Comparison of ENCODE assay signal across 10 mouse cellular contexts in the genomic region with DNA sequence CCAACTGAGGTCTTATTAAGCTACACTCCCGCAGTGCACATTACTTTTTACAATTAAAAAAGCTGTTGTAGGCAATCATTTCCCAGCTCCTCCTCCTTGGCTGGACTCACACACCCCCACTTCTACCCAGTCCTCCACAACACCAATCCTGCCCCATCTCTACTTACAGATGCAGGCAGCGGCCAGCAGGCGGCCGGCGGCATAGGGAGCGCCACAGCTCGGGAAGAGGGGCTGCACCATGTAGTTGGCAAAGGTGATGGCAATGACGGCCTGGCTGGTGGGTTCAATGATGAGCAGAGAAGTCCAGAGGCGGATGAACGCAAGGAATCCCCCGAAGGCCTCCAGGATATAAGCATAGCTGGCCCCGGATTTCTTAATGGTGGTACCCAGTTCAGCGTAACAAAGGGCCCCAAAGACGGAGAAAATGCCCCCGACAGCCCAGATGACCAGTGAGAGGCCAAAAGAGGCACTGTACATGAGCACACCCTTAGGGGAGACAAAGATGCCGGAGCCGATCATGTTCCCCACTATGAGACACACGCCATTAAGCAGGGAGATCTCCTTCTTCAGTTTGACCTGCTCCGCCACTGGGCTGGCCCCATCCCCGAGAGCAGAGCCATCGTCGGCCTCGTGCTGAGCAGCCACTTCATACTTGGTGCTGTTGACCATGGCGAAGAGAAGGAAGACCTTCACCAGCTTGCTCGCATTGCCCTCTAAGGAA. TPM values are rescaled to one million over a fixed set of nuclear protein-coding genes. Genes with fewer than 3 reads are reported as not detected.
DNase-seq lines count a peak whose midpoint lies in the region; ATAC-seq and TF ChIP-seq lines count a peak whose summit lies in the region.
"Had no signal": no experiment of that assay in that cellular context is flagged by ENCODE, and none has a peak within 500 bp of the region (broad histone marks: within the 10 kb centered on the region; RNA-seq: fewer than 3 reads in every experiment).

No protein-coding gene starts in this region.

- peak overlapping the region; percentile 28 for H3K4me2 ChIP-seq in heart, embryonic 16.5 days (ENCODE audit: low read depth, low read length)
- peak overlapping the region; percentile 40 for H3K4me2 ChIP-seq in intestine, embryonic 14.5 days (ENCODE audit: low read length)
- H3K4me2 ChIP-seq in liver, embryonic 13.5 days: peak overlapping the region; percentile 27
- H3K4me2 ChIP-seq: limb, embryonic 13.5 days had no signal

- TF ChIP-seq CTCF in E14TG2a.4 (conservative IDR thresholded peaks at IDR 0.05; ENCODE audit: low read length): peak; percentile 27

- peaks cover 12% of the 10 kb centered on the region for H3K4me1 ChIP-seq in heart, embryonic 16.5 days (ENCODE audit: control insufficient read depth, insufficient read depth, low read length)
- H3K4me1 ChIP-seq in E14TG2a.4 (replicated peaks; ENCODE audit: low read depth, low read length): peaks cover 88% of the 10 kb centered on the region
- peaks cover under 1% of the 10 kb centered on the region for H3K4me1 ChIP-seq in intestine, embryonic 14.5 days (replicated peaks; ENCODE audit: control insufficient read depth, insufficient read depth, low read length)
- peaks cover 46% of the 10 kb centered on the region for H3K4me1 ChIP-seq in liver, embryonic 13.5 days (replicated peaks)

- WGBS in heart, embryonic 16.5 days: 82% methylated on average over 25 of the region's 25 CpGs
- 81% methylated on average over 25 of the region's 25 CpGs for WGBS in intestine, embryonic 14.5 days
- 81% methylated on average over 25 of the region's 25 CpGs for WGBS in liver, embryonic 13.5 days (ENCODE audit: insufficient replicate concordance)

- no peak for DNase-seq in heart, postnatal 10 days
- no peak for DNase-seq in intestine, embryonic 14.5 days (ENCODE audit: low spot score)
- no peak for DNase-seq in liver, embryonic 13.5 days
- no peak for DNase-seq in gastrocnemius, postnatal 14 days
- DNase-seq in c-Kit-positive CD71-positive TER-119-positive erythroid progenitor cells, embryonic 14.5 days (ENCODE audit: low spot score): no peak
- DNase-seq in spleen, adult 12 weeks (ENCODE audit: low spot score): no peak
- DNase-seq: adrenal gland, postnatal 14 days had no signal

- no peaks in the 10 kb centered on the region for H3K9me3 ChIP-seq in heart, embryonic 16.5 days (replicated peaks; ENCODE audit: control insufficient read depth, low read length)
- no peaks in the 10 kb centered on the region for H3K9me3 ChIP-seq in E14TG2a.4 (ENCODE audit: low read length)
- H3K9me3 ChIP-seq in intestine, embryonic 14.5 days (ENCODE audit: control insufficient read depth, low read length): no peaks in the 10 kb centered on the region
- no peaks in the 10 kb centered on the region for H3K9me3 ChIP-seq in liver, embryonic 13.5 days (replicated peaks)
- H3K9me3 ChIP-seq: limb, embryonic 13.5 days had no signal

- H3K27me3 ChIP-seq in heart, embryonic 16.5 days (ENCODE audit: control insufficient read depth, insufficient read depth, low read length): no peaks in the 10 kb centered on the region
- H3K27me3 ChIP-seq in E14TG2a.4 (ENCODE audit: insufficient read depth, low read length): no peaks in the 10 kb centered on the region
- H3K27me3 ChIP-seq in intestine, embryonic 14.5 days (replicated peaks; ENCODE audit: control insufficient read depth, insufficient read depth, low read length): no peaks in the 10 kb centered on the region
- H3K27me3 ChIP-seq in liver, embryonic 13.5 days: no peaks in the 10 kb centered on the region
- H3K27me3 ChIP-seq: limb, embryonic 13.5 days had no signal

- H3K9ac ChIP-seq in heart, embryonic 16.5 days (ENCODE audit: low read length): no peak overlapping the region
- no peak overlapping the region for H3K9ac ChIP-seq in intestine, embryonic 14.5 days (ENCODE audit: low read length)
- H3K9ac ChIP-seq in liver, embryonic 13.5 days: no peak overlapping the region
- H3K9ac ChIP-seq: limb, embryonic 13.5 days had no signal

- intact Hi-C loops in heart, postnatal 10 days (cut with DNase I): no loop called here
- intact Hi-C loops in gastrocnemius, postnatal 14 days (cut with DNase I; ENCODE audit: low total_unique reads): no loop called here

- H3K27ac ChIP-seq in heart, embryonic 16.5 days (ENCODE audit: low read length): no peak overlapping the region
- H3K27ac ChIP-seq in intestine, embryonic 14.5 days (ENCODE audit: low read depth): no peak overlapping the region
- H3K27ac ChIP-seq in liver, embryonic 13.5 days: peak overlapping the region; percentile 4; the same call in 1 of the 2 replicates
- H3K27ac ChIP-seq: limb, embryonic 13.5 days had no signal

- H3K36me3 ChIP-seq in heart, embryonic 16.5 days (ENCODE audit: control insufficient read depth, insufficient read depth): no peaks in the 10 kb centered on the region
- H3K36me3 ChIP-seq in E14TG2a.4 (ENCODE audit: insufficient read depth, low read length): peaks cover 84% of the 10 kb centered on the region
- H3K36me3 ChIP-seq in intestine, embryonic 14.5 days (ENCODE audit: control insufficient read depth, insufficient read depth, low read length): no peaks in the 10 kb centered on the region
- H3K36me3 ChIP-seq in liver, embryonic 13.5 days: no peaks in the 10 kb centered on the region
- H3K36me3 ChIP-seq: limb, embryonic 13.5 days had no signal

- no peak overlapping the region for H3K4me3 ChIP-seq in heart, embryonic 16.5 days (ENCODE audit: low read length)
- H3K4me3 ChIP-seq in E14TG2a.4 (replicated peaks; ENCODE audit: low read length): peak overlapping the region; percentile 84
- H3K4me3 ChIP-seq in intestine, embryonic 14.5 days (ENCODE audit: low read depth, low read length): peak overlapping the region; percentile 10; the same call in 1 of the 2 replicates
- H3K4me3 ChIP-seq in liver, embryonic 13.5 days (replicated peaks): 0 out of 2 replicates have a peak overlapping the region, but pooled peaks have one; percentile 1
- H3K4me3 ChIP-seq: limb, embryonic 13.5 days had no signal

- ATAC-seq in heart, embryonic 16.5 days (replicated peaks; ENCODE audit: extremely low read depth, insufficient read depth, low FRiP score): no peak
- ATAC-seq in intestine, embryonic 14.5 days (replicated peaks; ENCODE audit: low FRiP score, low TSS enrichment, low read depth): no peak
- no peak for ATAC-seq in liver, embryonic 13.5 days (ENCODE audit: low read depth)

RNA-seq across cellular contexts. Expression of a gene that starts 9.1 kb away (rescaled TPM):
- 8.6 and 12.3 TPM in 2 replicates for polyA plus RNA-seq in heart, embryonic 16.5 days (2015; fragmentation: Nextera tagmentation; extraction: Ambion mirVana)
- 1 to 10 TPM; 6.6 to 8.1 TPM for total RNA-seq in heart, postnatal 10 days (2021)
- polyA plus RNA-seq in intestine, embryonic 14.5 days (2014; fragmentation: Nextera tagmentation; extraction: Ambion mirVana): 19.3 and 21.5 TPM in 2 replicates
- 8.6 and 10.3 TPM in 2 replicates for polyA plus RNA-seq in liver, embryonic 13.5 days (2015; fragmentation: Nextera tagmentation; extraction: Ambion mirVana)
- total RNA-seq in gastrocnemius, postnatal 14 days (2021): 1 to 10 TPM; 2.9 to 3.4 TPM

RNA-seq across cellular contexts. Expression of a gene that starts 18.2 kb away (rescaled TPM):
- 191 and 212 TPM in 2 replicates for polyA plus RNA-seq in heart, embryonic 16.5 days (2015; fragmentation: Nextera tagmentation; extraction: Ambion mirVana)
- 100 to 1,000 TPM; 143 to 155 TPM for total RNA-seq in heart, postnatal 10 days (2021)
- 316 and 324 TPM in 2 replicates for polyA plus RNA-seq in intestine, embryonic 14.5 days (2014; fragmentation: Nextera tagmentation; extraction: Ambion mirVana)
- 244 and 265 TPM in 2 replicates for polyA plus RNA-seq in liver, embryonic 13.5 days (2015; fragmentation: Nextera tagmentation; extraction: Ambion mirVana)
- total RNA-seq in gastrocnemius, postnatal 14 days (2021): 100 to 1,000 TPM; 107 to 116 TPM

RNA-seq across cellular contexts. Expression of a gene that starts 22.9 kb away (rescaled TPM):
- polyA plus RNA-seq in heart, embryonic 16.5 days (2015; fragmentation: Nextera tagmentation; extraction: Ambion mirVana): 89.5 and 99.5 TPM in 2 replicates
- total RNA-seq in heart, postnatal 10 days (2021): 100 to 1,000 TPM; 106 to 116 TPM
- 129 and 133 TPM in 2 replicates for polyA plus RNA-seq in intestine, embryonic 14.5 days (2014; fragmentation: Nextera tagmentation; extraction: Ambion mirVana)
- polyA plus RNA-seq in liver, embryonic 13.5 days (2015; fragmentation: Nextera tagmentation; extraction: Ambion mirVana): 19.8 and 23.2 TPM in 2 replicates
- total RNA-seq in gastrocnemius, postnatal 14 days (2021): 10 to 100 TPM; 52.0 to 68.1 TPM

RNA-seq across cellular contexts. Expression of a gene that starts 47.9 kb away (rescaled TPM):
- 63.1 and 66.5 TPM in 2 replicates for polyA plus RNA-seq in heart, embryonic 16.5 days (2015; fragmentation: Nextera tagmentation; extraction: Ambion mirVana)
- 100 to 1,000 TPM; 121 to 125 TPM for total RNA-seq in heart, postnatal 10 days (2021)
- 57.0 and 59.4 TPM in 2 replicates for polyA plus RNA-seq in intestine, embryonic 14.5 days (2014; fragmentation: Nextera tagmentation; extraction: Ambion mirVana)
- polyA plus RNA-seq in liver, embryonic 13.5 days (2015; fragmentation: Nextera tagmentation; extraction: Ambion mirVana): 21.4 and 22.3 TPM in 2 replicates
- total RNA-seq in gastrocnemius, postnatal 14 days (2021): 10 to 100 TPM; 54.7 to 57.7 TPM

RNA-seq across cellular contexts. Expression of a gene that starts 55.4 kb away (rescaled TPM):
- polyA plus RNA-seq in heart, embryonic 16.5 days (2015; fragmentation: Nextera tagmentation; extraction: Ambion mirVana): 45.8 and 52.0 TPM in 2 replicates
- 10 to 100 TPM; 87.9 to 91.3 TPM for total RNA-seq in heart, postnatal 10 days (2021)
- polyA plus RNA-seq in intestine, embryonic 14.5 days (2014; fragmentation: Nextera tagmentation; extraction: Ambion mirVana): 43.7 and 50.7 TPM in 2 replicates
- polyA plus RNA-seq in liver, embryonic 13.5 days (2015; fragmentation: Nextera tagmentation; extraction: Ambion mirVana): 18.4 and 21.2 TPM in 2 replicates
- total RNA-seq in gastrocnemius, postnatal 14 days (2021): 10 to 100 TPM; 33.5 to 37.2 TPM
